Mouse (Mus musculus): Measurements from ENCODE around the gene Tbc1d8. TPM values are rescaled to one million over a fixed set of nuclear protein-coding genes. Genes with fewer than 3 reads are reported as not detected.
A peak's percentile ranks its signal among the peaks of the same experiment; 100 is the strongest.

Tbc1d8 gene
- polyA plus RNA-seq, 2 experiments = 2.5 to 3.1 TPM

DNA sequence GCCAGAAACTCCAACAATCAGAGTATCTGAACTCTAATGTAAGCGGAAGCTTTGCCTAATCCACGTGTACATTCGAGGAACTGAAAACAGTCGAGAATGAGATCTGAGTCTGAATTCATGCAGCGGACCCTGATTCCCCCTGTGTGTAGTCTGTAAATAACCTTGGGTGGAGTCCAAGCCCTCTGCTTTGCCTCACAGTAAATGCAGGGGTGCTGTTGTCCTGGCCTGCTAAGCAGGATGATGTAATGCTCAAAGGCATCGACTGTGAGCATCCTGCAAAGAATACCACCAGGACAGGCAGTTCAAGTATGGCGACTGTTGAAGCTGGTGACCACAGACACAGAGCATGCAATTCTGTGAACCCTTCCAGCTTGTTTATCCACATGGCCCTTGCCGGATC is 34.8 kb downstream of the Tbc1d8 start:
- DNase-seq (ENCODE audit: low read depth in 3 of 3, low spot score in 3 of 3) (no peak), ATAC-seq (ENCODE audit: insufficient read depth) (no peak)
- TF ChIP-seq EP300 (IDR thresholded peaks at IDR 0.05; ENCODE audit: low read depth) (no peak), CTCF (IDR thresholded peaks at IDR 0.05; ENCODE audit: low read depth) (no peak)
- Histone ChIP-seq H3K4me1 (replicated peaks; ENCODE audit: control insufficient read depth in 2 of 2, insufficient read depth in 2 of 2, low read length in 1 of 2) (peaks cover 18 to 40% of the 10 kb centered on the region in 2 experiments), H3K9ac (replicated peaks) (no peak overlapping the region), H3K36me3 (replicated peaks; ENCODE audit: control insufficient read depth, insufficient read depth, low read depth) (no peaks in the 10 kb centered on the region), H3K4me2 (ENCODE audit: low read depth) (no peak overlapping the region), H3K4me3 (ENCODE audit: insufficient read depth in 1 of 2, low read depth in 2 of 2, low read length in 2 of 2) (no peak overlapping the region), H3K27ac (no peak overlapping the region), H3K27me3 (ENCODE audit: control insufficient read depth, insufficient read depth, low read length) (no peaks in the 10 kb centered on the region), H3K9me3 (ENCODE audit: control insufficient read depth, low read length) (no peaks in the 10 kb centered on the region)
- 67% methylated on average over 8 of the region's 8 CpGs for WGBS (ENCODE audit: insufficient replicate concordance)

- Histone ChIP-seq H3K4me1 (replicated peaks; ENCODE audit: control insufficient read depth in 2 of 2, insufficient read depth in 2 of 2, low read length in 1 of 2) (peaks cover 24 to 47% of the 10 kb centered on the region in 2 experiments), H3K4me3 (ENCODE audit: insufficient read depth in 1 of 2, low read depth in 2 of 2, low read length in 2 of 2) (no peak overlapping the region), H3K9me3 (ENCODE audit: control insufficient read depth, low read length) (no peaks in the 10 kb centered on the region), H3K36me3 (replicated peaks; ENCODE audit: control insufficient read depth, insufficient read depth, low read depth) (no peaks in the 10 kb centered on the region), H3K9ac (replicated peaks) (no peak overlapping the region), H3K27ac (no peak overlapping the region), H3K27me3 (ENCODE audit: control insufficient read depth, insufficient read depth, low read length) (no peaks in the 10 kb centered on the region), H3K4me2 (ENCODE audit: low read depth) (no peak overlapping the region)
- WGBS (ENCODE audit: insufficient replicate concordance) = 71% methylated on average over 6 of the region's 6 CpGs
- no peak for ATAC-seq (ENCODE audit: insufficient read depth)
- no peak for TF ChIP-seq EP300 (IDR thresholded peaks at IDR 0.05; ENCODE audit: low read depth)
- no peak for TF ChIP-seq CTCF (IDR thresholded peaks at IDR 0.05; ENCODE audit: low read depth)
- no peak for DNase-seq (ENCODE audit: low read depth in 3 of 3, low spot score in 3 of 3)
Observed at GRCm38 (mm10) chr1:39441686-39442085, 36.9 kb downstream of the Tbc1d8 start.

- Histone ChIP-seq H3K27ac (no peak overlapping the region), H3K4me2 (ENCODE audit: low read depth) (no peak overlapping the region), H3K27me3 (ENCODE audit: control insufficient read depth, insufficient read depth, low read length) (no peaks in the 10 kb centered on the region), H3K36me3 (replicated peaks; ENCODE audit: control insufficient read depth, insufficient read depth, low read depth) (no peaks in the 10 kb centered on the region), H3K4me1 (replicated peaks; ENCODE audit: control insufficient read depth in 2 of 2, insufficient read depth in 2 of 2, low read length in 1 of 2) (peaks cover 18 to 33% of the 10 kb centered on the region in 2 experiments), H3K9ac (replicated peaks) (no peak overlapping the region), H3K9me3 (ENCODE audit: control insufficient read depth, low read length) (no peaks in the 10 kb centered on the region), H3K4me3 (ENCODE audit: insufficient read depth in 1 of 2, low read depth in 2 of 2, low read length in 2 of 2) (no peak overlapping the region)
- no peak for DNase-seq (ENCODE audit: low read depth in 3 of 3, low spot score in 3 of 3)
- 0 out of 2 replicates have a peak, but pooled peaks have one; percentile 11 for ATAC-seq (ENCODE audit: insufficient read depth)
- 69% methylated on average over 12 of the region's 12 CpGs for WGBS (ENCODE audit: insufficient replicate concordance)
- TF ChIP-seq EP300 (IDR thresholded peaks at IDR 0.05; ENCODE audit: low read depth) = no peak
- TF ChIP-seq CTCF (IDR thresholded peaks at IDR 0.05; ENCODE audit: low read depth) = no peak
Observed at GRCm38 (mm10) chr1:39439661-39440548, 38.6 kb downstream of the Tbc1d8 start.

DNA sequence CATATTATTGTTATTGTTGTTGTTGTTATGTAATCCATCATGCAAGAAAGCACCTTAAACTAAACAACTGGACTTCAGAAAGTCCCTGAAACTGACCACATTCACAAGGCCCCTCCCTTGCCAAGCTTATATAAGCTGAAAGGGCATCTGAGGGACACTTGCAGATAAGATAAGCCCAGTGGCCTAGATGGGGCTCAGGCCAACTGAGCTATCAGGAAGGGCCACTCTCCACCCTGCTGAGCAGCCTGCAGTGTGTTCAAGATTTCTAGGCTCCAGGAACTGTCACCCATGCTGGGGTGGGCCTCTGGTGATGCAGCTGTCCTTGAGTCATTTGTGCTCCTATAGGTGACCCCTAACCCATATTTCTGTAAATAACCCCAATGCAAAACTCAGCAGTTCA is 39.9 kb downstream of the Tbc1d8 start:
- DNase-seq (ENCODE audit: low read depth in 3 of 3, low spot score in 3 of 3) (no peak), ATAC-seq (ENCODE audit: insufficient read depth) (peak; percentile 73)
- no peak overlapping the region for H3K4me3 ChIP-seq (ENCODE audit: insufficient read depth in 1 of 2, low read depth in 2 of 2, low read length in 2 of 2)
- H3K9ac ChIP-seq (replicated peaks) = no peak overlapping the region
- H3K9me3 ChIP-seq (ENCODE audit: control insufficient read depth, low read length) = no peaks in the 10 kb centered on the region
- no peaks in the 10 kb centered on the region for H3K27me3 ChIP-seq (ENCODE audit: control insufficient read depth, insufficient read depth, low read length)
- H3K4me1 ChIP-seq (replicated peaks; ENCODE audit: control insufficient read depth in 2 of 2, insufficient read depth in 2 of 2, low read length in 1 of 2) = peaks cover 18 to 33% of the 10 kb centered on the region in 2 experiments
- no peak overlapping the region for H3K4me2 ChIP-seq (ENCODE audit: low read depth)
- H3K27ac ChIP-seq = no peak overlapping the region
- TF ChIP-seq EP300 (IDR thresholded peaks at IDR 0.05; ENCODE audit: low read depth) (peak; percentile 65), CTCF (IDR thresholded peaks at IDR 0.05; ENCODE audit: low read depth) (no peak)
- H3K36me3 ChIP-seq (replicated peaks; ENCODE audit: control insufficient read depth, insufficient read depth, low read depth) = no peaks in the 10 kb centered on the region

DNA sequence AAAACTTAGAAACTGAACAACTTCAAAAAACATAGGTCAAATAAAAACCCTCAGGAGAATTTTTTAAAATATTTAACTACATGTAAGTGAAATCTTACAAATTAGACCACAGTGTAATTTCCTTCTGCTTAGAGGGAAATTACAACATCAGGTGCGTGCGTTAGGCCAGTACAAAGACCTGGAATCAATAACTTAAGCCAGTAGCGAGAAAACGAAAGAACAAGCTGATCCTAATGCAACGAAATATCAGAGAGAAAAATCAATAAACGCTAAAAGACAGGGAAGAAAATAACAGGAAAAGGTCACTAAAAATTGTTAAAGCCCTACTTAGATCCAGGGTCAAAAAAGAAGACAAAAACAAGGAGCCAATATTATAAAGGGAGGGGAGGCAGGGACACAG is 44.3 kb downstream of the Tbc1d8 start:
- Histone ChIP-seq H3K9ac (replicated peaks) (no peak overlapping the region), H3K4me3 (ENCODE audit: insufficient read depth in 1 of 2, low read depth in 2 of 2, low read length in 2 of 2) (no peak overlapping the region), H3K27ac (no peak overlapping the region), H3K4me1 (replicated peaks; ENCODE audit: control insufficient read depth in 2 of 2, insufficient read depth in 2 of 2, low read length in 1 of 2) (peaks cover 18 to 38% of the 10 kb centered on the region in 2 experiments), H3K9me3 (ENCODE audit: control insufficient read depth, low read length) (no peaks in the 10 kb centered on the region), H3K4me2 (ENCODE audit: low read depth) (peak overlapping the region; percentile 4; the same call in 1 of the 2 replicates), H3K27me3 (ENCODE audit: control insufficient read depth, insufficient read depth, low read length) (no peaks in the 10 kb centered on the region), H3K36me3 (replicated peaks; ENCODE audit: control insufficient read depth, insufficient read depth, low read depth) (no peaks in the 10 kb centered on the region)
- 72% methylated on average over 6 of the region's 6 CpGs for WGBS (ENCODE audit: insufficient replicate concordance)
- ATAC-seq (ENCODE audit: insufficient read depth) = no peak
- TF ChIP-seq CTCF (IDR thresholded peaks at IDR 0.05; ENCODE audit: low read depth) (no peak), EP300 (IDR thresholded peaks at IDR 0.05; ENCODE audit: low read depth) (no peak)
- no peak for DNase-seq (ENCODE audit: low read depth in 3 of 3, low spot score in 3 of 3)
